Mouse (Mus musculus) kidney, adult 18-20 months (tissue): Measurements from ENCODE around the gene Dner.

ENCODE experiments used
- DNase-seq: peaks from one replicate; pipeline ENCODE4 v3.0.0; 2021

Gene Dner

DNA sequence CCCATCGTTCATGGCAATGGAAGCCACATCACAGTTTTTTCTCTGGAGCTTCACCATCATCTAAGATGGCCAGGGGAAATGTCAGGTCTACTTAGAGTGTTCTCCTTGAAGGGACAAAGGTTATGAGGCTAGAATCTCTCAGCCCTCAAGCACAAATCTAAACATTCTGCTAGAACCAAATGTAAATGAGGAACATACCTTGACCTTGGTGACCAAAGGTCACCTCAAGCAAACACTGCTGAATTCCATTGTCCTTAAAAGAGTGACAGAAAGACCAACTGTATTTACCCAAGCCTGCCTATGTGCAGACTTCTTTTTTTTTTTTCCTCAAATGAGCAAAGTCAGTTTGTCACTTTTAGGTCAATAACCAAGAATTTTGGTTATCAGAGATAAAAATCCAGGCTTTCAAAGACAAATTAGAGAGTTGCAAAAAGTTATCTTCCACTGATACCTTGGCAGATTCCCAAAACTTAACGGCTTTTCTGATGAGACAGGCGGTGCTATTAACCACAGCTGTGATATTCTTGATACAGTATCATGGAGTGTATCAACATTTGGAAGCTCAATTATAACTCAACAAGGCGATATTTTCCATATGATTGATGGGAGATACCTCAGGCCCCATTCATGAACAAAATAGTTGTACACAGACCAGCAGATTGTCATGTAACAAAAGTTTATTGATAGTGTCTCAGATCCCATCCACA lies 173.6 kb downstream of the Dner start:
- no peak for DNase-seq

GRCm38 (mm10) chr1:84518347-84518746 lies 177.7 kb downstream of the Dner start:
- no peak for DNase-seq

GRCm38 (mm10) chr1:84513201-84513600 lies 182.8 kb downstream of the Dner start:
- DNase-seq = no peak

DNA sequence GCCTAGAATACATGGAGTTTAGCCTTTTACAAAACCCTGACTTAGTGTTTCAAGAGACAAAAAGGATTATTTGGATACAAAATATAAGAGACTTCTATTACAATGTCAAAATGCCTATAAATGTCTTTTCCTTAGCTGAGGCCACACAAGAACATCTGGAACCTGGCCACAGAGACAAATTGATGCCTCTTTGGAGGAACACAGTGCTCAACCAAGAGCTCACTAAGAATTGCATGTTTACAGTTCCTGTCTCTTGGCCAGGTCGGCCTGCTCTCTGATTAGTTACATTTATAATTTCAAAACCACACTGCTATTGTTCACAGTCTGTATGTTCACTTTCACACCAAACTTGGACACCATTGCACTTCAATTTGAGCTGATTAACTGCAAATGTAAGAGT lies 187.5 kb downstream of the Dner start:
- no peak for DNase-seq

GRCm38 (mm10) chr1:84507568-84507967 lies 188.5 kb downstream of the Dner start:
- no peak for DNase-seq

DNA sequence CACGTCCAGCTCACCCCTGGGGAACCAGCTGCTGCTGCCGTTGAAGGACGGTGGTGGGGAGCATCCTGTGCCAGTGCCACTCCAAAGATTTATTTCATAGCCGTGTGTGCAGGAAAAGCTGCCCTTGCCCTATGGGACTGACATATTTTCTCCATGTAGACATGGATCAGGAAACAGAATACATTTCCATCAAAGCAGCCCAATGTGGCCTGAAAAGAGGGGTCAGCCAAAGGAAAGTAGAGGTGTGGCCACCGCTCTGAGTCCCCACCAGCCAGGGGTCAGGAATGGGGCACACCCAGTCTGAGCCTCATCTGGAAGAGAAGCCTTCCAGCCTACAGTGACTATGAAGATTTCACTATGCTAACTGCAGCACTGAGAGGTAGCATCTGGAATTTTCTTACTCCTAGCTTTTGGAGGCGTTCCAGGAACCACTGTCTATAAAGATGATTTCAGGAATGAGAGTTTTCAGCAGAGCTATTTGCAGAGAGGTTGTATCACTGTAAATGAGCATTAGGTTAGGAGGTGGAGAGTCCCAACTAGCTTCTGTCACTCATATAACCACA lies 189.0 kb downstream of the Dner start:
- no peak for DNase-seq

DNA sequence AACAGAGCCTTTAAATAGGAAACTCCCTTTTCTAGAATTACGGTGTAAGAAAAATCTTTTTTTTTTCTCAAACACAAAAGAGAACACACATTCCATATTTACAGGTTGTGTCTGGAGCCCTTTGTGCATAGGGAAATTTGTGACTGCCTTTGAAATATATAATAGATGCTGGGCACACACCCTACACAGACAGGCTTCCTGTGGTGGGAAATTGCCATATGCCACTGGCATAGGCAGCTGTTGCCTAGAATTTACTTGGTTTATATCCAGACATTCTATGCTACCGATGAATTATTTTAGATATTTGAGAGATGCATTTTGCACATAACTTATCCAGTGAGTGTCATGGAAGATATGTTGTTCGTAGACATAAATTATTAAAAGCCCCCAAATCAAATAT lies 195.3 kb downstream of the Dner start:
- DNase-seq = no peak

DNA sequence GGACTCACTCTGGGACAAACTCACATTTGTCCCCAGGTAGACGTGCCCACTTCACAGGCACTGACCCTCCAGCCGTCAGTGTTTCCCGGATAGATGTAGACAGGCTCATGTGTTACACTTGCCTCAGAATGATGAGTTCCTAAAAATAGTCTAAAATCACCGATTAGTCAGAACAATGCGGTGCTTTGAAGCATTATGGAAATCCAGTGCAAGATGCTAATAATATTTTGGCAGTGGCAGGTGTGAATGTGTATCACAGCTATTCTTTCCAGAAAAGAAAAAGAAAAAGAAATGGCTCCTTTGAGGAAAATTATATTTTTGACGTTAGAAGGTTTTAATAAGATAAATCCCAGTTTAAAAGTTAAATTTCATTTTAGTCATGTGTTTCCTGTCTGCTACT lies 204.3 kb downstream of the Dner start:
- DNase-seq = no peak

- DNase-seq = no peak
Observed at GRCm38 (mm10) chr1:84488546-84488945, 207.5 kb downstream of the Dner start.

DNA sequence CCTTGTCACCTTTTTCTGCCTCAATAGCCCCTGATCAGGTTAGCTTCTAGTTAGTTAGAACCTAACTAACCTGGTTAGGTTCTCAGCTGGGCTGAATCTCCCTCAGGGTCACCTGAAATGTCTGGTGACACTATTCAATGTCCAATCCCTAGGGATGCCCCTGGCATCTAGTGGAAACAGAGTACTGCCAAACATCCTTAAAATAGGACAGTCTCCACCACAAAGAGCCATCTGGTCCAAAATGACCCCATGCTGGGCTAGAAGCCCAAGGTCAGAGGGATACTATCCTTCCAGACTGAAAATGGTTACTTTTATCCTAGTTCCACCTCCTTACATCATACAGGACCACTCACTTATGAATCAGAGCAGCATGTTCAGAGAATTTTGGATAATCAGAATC lies 211.0 kb downstream of the Dner start:
- no peak for DNase-seq

- DNase-seq = no peak
Observed at GRCm38 (mm10) chr1:84484577-84484976, 211.4 kb downstream of the Dner start.

DNA sequence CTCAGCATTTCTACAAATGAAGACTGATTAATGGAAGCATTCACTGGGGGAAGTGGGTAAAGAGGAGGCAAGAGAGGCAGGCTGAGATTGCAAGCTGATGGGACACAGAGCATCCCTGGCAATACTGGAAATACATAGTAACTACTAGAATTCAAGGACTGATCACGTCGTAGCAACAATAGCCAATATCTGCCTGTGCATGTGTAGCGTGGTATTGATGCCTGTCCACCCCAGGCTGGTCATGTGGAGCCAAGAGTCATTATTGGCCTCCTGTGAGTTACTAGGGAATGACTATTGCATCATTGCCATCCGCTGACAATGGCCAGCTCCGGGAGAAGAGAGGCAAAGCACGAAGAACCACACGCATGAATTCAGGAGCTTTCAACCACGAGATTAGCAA lies 216.0 kb downstream of the Dner start:
- DNase-seq = no peak

DNA sequence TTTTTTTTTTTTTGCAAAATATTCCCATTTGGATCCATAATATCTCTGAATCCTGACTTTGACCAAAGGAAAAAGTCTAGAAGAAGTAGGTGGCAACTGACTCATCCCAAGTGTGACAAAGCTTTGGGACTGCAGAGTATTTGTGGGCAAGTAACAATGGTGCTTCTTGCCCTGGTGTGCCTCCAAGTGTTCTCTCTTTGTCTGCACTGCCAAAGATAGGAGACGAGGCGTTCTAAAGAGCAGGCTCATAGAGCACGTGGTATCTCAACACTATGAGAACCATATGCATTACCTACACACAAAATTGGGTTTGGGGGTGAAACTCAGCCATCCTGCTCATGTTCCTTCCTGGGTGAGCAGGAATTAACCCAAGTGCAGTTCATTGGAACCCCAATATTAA lies 221.7 kb downstream of the Dner start:
- no peak for DNase-seq

DNA sequence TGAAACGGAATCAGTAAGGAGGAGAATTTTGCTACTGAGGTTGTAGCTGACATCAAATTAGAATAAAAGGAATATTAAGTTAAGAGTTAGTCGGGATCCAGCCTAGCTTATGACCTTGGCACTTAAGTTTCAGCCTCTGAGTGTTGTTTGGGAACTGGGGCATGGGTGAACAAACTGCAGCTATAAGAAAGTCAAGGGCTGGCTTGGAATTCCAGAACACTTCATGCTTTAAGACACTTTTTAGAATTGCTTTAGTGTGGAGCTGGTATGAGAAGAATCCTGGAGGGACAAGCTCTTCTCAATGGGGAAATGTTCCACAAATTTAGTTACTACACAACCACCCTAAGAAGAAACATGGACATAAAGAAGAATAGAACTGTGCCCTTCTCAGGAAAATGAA lies 223.8 kb downstream of the Dner start:
- DNase-seq = no peak

DNA sequence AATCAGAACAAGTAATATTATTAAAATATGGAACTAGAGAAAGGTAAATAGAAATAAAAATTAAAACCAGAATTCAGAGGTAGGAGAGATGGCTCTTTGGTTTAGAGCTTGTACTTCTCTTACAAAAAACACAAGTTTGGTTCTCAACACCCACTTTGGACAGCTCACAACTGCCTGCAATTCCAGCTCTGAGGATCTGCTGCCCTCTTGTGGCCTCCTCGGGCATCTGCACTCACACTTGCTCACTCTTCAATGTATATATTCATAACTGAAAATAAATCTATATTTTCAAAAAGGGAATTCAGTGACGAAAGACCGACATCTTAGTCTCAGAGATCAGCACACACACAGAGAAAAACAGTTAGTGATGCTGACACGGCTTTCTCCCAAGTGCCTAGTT lies 225.7 kb downstream of the Dner start:
- DNase-seq = no peak

GRCm38 (mm10) chr1:84467664-84468063 lies 228.4 kb downstream of the Dner start:
- no peak for DNase-seq

GRCm38 (mm10) chr1:84464761-84465160 lies 231.3 kb downstream of the Dner start:
- no peak for DNase-seq

DNA sequence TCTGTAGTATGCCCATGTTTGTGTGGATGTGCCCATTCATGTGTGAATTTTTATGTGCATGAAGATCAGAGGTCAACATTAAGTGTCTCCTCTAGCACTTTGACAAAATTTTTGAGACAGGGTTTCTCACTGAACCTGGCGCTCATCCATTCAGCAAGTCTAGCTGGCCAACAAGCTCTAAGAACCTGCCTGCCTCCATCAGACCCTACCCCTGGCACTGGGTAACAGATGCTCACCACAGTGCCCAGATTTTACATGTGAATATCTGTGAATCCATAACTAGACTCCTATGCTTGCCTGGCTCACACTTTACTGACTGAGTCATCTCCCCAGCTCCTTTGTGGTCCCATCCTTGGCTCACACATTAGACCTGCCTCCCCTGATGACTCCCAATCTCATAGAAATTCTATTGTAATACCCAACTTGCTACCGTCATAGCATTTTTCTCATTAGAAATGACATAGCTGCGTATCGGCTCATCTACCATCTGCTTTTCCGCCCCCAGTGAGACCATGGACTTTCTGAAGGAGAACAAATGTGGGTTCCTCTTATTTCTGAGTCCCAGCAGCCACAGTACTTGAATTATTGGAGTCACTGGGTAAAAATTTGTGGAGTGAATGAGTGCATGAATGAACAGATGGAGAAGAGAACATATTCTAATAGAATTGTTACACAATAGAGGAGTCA lies 231.9 kb downstream of the Dner start:
- no peak for DNase-seq

- no peak for DNase-seq
Observed at GRCm38 (mm10) chr1:84449566-84450278, 246.3 kb downstream of the Dner start.

GRCm38 (mm10) chr1:84443640-84444039 lies 252.4 kb downstream of the Dner start:
- DNase-seq = no peak

- no peak for DNase-seq
Observed at GRCm38 (mm10) chr1:84443050-84443449, 253.0 kb downstream of the Dner start.

DNA sequence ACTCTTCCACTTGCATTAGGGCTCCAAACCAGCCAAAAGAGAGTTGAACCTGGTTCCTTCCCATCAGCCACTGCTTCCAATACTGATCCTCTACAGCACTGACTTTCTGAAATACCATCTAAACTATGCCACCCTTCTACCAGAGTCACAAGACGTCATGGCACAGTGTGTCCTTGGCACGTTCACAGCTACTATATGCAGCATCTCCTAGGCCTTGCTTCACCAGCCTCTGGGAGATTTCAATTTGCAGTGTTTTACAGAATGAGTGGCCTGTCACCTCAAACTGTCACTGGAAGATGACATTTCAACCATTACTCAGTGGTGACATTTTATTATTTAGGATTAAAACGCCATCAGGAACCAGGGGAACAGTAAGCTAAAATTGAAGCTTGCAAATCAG lies 254.6 kb downstream of the Dner start:
- DNase-seq = no peak

DNA sequence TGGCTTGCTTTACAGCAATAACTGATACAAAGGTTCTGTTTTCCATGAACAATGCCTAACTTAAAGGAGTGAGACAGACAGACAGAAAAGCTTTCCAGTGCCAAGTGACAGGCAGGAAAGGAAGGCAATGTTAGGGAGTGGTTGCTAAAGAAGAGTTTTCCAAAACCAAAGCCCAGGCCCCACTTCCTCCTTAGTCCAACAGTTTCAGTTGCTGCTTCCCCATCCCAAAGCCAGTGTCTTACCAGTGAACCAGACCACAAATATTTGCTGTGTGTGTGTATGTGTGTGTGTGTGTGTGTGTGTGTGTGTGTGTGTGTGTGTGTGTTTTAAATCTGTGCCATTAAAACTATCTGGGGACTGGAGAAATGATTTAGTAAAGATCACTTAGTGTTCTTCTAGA lies 258.5 kb downstream of the Dner start:
- no peak for DNase-seq

DNA sequence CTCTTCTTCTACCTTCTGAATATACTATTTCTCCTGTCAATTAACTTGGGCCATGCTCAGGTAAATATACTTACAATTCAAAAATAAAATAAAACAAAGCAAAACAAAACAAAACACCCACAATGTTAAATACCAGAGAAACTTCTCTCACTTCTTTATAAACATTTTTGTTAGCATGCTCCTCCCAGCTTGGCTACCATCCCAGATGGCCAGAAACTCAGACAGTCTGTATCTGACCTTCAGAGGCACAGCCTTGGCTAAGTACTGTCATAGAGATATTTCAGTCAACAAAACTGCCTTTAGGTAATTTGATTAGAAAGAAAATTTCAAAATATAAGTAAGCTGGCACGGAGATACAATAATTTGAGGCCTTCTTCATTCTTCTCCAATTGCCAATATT lies 259.7 kb downstream of the Dner start:
- DNase-seq = no peak
